Mouse (Mus musculus) lung, postnatal 4 days (tissue): ENCODE data around the gene Lrig2.

Experiments used
- DNase-seq, 2 experiments: peaks; one replicate each; pipeline ENCODE4 v3.0.0; 2021

Gene Lrig2

DNA sequence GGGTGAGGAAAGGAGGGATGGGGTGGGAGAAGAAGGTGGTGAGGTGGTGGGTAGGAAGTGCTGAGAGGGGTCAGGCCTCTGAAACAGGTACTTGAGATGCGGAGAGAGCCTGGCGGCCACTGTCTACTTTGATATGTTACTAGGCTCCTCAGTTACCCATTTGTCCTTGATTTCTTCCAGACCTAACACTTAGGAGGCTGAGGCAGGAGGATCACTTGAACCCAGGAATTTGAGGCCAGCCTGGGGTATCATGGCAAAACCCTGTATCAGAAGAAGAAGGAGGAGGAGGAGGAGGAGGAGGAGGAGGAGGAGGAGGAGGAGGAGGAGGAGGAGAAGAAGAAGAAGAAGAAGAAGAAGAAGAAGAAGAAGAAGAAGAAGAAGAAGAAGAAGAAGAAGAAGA lies 84.4 kb downstream of the Lrig2 start:
- DNase-seq, result peak in 1 of 2 experiments; percentile 4

DNA sequence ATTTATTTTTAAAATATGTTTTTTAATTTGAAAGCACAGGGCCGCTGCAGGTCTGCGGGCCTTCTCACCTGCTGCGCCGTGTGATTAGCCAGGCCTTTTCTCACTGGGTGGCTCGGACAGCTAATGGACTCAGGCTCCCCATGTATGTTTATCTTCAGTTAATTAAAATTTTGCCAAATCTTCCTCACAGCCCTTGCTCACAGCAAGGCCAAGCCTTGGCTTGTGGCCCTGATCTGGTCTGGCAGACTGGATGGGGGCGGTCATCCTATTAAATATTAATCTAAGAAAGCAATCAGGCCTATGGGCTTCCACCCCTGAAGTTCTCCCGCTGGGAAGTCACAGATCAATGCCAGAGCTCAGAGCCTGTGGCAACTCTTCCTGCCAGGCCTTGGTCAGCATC lies 87.4 kb downstream of the Lrig2 start:
- DNase-seq, result peak in 1 of 2 experiments; percentile 19

DNA sequence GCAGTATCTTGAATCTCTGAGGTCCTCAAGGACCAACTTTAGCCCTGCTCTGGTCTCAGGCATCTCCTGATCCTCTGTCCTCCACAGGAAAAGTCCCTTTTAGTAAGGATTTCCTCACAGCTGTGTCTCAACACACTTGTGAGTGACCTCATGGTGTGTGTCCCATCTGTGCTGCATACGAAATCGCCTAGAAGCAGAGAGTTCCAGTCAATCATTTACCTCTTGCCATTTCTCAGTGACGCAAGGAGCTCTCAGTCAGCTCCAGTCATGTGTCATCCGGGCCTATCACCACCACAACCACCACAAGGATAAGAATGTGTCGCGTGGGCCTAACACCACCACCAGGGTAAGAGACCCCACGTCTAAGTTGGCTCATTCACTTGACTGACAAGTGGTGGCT lies 90.8 kb downstream of the Lrig2 start:
- DNase-seq, result peak in 1 of 2 experiments; percentile 18

DNA sequence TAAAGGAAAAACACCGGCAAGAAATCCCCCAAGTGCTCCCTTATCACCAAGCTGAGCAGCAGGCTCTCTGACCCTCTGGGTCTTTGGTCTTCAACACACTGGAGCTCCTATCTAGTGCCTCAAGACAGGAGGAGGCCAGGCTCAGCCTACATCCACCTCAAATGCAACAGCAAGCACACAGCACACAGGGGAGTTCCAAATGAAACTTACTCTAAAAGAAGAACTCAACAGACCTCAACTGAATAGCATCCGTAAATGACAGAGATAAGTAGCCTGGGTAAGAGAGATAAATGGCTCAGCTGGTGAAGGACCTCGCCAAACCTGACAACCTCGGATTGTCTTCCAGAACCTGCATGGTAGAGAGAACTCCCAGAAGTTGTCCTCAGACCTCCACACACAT lies 91.7 kb downstream of the Lrig2 start:
- DNase-seq, result no peak

DNA sequence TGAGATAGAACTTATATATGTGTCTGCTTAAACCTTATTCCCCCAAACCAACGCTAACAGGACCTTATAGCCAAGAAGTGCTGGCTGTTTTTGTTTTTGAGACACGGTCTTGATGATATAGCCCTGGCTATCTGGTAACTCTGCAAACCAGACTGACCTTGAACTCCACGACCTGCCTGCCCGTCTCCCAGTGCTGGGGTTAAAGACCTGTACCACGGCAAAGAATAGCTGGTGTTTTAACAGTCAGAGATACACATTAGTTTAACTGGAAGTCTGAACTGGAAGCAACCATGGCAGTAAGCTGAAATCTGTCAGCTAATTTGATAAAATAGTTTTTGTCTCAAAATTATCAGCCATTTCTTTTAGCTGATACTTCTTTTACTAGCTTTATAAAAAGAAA lies 94.9 kb downstream of the Lrig2 start:
- no peak for DNase-seq

DNA sequence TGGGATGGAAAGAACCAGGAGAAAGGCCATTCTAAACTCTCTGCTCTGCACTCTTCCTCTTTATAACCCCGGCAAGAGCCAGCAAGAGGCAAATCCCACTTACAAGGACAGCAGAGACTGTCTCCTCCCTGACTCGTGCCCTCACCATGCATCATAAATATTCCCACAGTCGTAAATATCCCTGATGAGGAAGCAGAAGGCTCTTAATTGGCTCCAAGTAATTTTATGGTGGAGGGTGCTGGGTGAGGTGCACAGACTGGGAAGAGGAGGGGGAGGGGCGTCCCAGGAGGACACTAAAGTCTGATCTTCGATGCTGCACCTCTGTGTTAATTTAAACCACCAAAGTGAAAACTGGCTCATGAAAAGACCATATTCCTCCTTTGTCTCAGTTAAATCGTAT lies 99.2 kb downstream of the Lrig2 start:
- peak in 1 of 2 experiments; percentile 3 for DNase-seq

DNA sequence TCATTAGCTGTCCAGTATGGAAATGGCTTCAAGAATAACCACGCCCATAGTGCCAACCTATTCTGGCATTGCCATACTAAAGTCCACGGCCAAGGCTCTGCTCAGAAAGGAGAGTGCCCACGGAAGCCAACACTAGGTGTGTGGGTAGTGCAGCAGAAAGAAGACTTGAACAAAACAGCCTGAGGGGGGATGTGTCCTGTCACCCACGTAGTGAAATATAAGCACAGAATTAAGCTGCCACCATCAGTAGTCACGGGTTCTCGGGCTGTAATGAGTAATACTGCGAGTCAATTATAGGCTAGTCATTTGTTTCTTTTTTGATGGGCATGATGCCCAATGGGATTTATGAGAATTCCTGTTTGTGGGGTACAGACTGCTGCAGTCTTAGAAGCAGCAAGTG lies 104.2 kb downstream of the Lrig2 start:
- peak in 1 of 2 experiments; percentile 2 for DNase-seq

DNA sequence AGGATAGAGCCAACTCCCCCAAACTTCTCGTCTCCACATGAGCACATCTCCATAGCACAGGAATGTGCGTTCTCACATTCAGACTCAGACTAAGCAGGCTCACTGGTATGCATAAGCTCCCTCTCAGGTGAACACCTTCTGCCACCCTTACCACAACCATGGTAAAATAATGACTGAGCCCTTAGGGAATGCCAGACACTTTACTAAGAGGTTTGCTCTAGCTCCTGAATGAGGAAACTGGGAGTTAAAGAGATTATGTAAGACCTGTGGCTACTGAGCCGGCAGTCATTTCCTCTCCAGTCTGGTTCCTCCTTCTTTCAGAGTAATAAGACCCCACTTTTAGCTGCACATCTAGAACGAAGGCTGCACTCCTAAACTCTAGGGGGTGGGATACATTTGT lies 108.1 kb downstream of the Lrig2 start:
- DNase-seq, result peak; percentile 20

DNA sequence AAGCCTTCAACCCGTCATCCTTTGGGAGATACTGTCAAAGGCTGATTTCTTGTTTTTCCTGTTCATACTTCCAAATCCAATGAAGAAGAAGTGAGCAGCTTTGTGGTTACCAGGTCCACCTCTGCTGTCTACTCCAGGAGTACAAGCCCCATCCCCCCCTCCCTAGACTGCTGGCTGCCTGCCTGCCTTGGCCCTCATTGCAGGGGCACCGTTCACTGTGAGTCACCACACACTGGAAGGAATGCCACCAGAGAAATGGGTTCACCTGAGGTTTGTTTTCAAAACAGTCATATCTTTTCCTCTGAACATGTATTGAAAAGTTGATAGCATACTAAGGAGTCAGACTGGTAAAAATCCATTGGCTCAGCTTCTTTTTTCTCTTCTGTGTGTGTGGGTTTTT lies 110.5 kb downstream of the Lrig2 start:
- no peak for DNase-seq

DNA sequence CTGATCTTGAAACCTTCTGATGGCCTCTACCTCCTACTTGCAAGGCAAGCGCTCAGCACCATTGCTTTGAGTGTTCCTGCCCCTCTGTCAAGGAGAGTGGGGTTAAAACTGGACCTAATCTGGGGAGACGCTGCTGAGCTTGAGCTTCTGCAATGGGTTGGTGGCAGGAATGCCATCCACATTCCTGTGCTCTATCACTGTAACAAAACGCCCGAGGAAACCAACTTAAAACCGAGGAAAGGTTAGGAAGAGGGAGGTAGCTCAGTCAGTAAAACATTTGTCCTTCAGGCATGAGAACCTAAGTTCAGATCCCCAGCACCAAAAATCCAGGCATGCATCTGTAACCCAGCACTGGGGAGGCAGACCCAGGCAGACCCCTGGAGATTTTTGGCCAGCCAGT lies 111.6 kb downstream of the Lrig2 start:
- DNase-seq, result no peak

DNA sequence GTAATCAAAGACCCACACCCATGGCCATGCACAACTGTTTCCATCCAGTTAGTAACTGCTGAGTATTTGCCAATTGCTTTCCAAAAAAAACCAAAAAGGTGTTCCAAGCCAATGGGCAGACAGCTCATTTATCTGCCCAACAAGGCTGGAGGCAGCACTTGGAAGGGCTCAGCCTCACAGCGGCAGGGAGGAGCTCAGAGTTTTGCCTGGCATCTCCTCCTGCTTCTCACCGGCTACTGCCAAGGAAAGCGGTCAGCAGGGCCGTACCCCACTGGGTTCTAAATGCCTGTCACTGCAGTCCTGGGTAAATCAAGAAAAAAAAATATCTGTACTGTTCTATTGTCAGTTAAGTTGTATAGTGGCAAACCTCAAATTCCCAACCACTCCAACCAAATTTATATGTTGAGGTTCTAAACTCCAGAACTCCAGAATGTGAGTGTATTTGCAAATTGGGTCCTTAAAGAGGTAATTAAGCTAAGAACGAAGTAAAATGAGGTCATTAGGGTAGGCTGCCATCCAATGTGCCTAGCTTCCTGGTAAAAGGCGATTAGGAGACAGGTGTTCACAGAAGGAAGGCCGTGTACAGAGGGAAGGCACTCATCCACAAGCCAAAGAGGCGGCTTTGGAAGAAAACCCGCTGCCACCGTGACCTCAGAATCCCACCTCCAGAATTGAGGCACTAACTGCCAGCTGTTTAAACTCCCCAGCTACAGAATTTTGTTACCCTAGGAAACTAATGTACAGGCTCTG lies 112.2 kb downstream of the Lrig2 start:
- peak in 1 of 2 experiments; percentile 12 for DNase-seq

DNA sequence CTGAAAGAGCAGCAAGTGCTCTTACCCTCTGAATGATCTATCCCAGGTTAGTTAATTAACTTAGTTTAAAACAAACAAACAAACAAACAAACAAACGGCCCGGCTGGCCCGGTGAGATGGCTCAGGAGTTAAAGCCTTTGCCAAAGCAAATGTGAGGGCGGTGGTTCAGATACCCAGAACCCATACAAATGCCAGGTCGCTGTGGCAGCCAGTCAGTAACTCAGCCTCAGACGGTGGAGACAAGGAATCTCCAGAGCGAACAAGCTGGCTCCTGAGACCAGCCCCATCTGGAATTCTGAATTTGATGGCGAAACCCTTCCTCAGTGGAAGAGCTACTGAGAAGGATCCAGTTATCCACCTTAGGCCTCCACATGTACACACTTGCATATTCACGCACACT lies 114.4 kb downstream of the Lrig2 start:
- DNase-seq, result peak in 1 of 2 experiments; percentile 11

DNA sequence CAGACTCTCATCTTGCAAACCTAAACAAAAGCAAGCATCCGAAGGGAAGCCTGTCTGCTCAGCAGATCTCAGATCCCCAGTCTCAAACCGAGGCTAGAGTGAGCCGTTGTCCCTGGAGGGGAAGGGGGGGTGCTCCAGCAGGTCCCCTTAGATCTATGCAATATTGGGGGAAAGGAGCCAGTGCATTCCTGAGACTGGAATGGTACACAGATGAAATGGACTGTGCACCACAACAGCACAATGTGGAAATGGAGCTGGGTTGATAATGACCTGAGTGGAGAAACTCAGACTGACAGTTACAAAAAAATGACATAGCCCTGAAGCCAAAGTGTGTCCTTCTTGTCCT lies 115.0 kb downstream of the Lrig2 start:
- no peak for DNase-seq

DNA sequence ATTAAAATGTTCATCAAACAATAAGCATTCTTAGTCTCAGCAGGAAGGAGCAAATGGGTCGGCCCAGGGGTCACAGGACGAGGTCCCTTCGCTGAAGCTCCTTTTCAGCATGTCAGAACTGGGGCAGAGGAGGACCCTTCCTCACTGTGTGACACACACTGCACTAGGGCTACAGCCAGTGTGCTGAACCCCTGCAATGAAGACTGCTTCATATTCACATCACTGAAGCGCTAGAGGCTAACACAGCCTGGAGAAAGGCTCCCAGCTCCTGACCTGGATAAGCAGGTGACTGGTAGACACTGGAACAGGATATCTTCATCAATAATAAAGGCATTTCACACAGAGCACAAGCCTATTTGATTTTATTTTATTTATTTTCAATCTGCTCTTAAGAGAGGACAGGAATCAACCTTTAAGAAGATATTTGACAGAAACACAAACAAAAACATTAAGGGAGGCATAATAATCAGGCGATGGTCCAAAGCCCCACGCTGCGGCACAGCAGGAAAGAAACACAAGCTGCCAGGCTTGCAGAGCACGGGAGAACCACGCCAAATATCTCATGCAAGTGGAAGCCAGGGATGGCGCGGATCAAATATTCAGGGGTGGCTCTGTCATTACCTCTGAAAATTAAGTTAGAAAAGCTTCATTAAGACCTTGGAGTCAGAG lies 115.5 kb downstream of the Lrig2 start:
- no peak for DNase-seq

DNA sequence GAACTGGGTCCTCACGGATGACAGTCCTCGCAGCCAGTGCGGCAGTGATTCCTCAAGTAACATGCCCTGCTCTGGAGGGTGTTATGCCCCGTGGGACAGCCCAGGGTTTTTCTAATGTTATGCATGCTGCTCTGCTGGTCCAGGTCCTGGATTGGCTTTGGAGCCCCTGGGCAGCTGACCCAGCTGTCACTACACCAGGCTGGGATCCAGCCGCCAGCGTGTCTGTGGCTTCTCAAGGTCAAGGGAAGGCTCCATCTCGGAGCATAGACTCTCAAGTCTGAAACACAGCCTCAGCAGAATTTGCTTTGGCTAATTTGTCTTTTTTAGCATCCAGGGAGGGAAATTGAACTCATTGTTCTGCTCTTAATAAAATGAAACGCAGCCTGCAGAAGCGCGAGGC lies 121.6 kb downstream of the Lrig2 start:
- no peak for DNase-seq

DNA sequence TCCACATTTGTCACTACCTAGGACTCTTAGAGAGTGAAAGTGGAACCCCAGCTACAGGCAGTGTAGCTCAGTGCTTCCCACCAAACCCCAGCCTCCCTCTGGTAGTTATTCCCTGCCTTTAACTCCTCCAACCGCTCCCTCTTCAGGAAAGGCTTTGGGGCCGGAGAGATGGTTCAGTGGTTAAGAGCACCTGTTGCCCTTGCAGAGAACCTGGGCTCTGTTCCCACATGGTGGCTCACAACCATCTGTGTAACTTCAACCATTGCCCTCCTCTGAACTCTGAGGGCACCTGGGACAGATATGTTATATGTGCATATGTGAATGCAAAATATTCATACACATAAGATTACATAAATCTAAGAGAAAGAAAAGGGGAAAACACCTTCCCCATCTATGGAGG lies 122.3 kb downstream of the Lrig2 start:
- peak in 1 of 2 experiments; percentile 5 for DNase-seq

DNA sequence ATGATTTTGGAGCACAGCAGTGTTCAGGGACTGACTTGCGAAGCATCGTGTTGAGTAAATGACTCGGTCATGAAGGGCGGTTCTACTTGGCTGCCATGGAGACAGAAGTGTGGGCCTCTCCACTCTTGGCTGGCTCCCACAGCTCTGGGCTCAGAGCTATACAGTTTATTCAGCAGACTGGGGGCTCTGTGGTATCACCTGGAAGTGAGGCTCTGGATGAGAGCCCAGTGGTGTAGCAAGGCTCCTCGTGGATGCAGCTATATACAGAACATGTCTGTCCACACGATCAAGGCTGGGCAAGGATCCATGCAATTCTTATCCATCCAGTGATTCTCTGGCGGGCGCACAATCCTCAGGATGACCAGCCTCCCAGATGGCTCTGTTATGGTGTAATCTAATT lies 126.1 kb downstream of the Lrig2 start:
- peak; percentile 65 to 82 for DNase-seq

DNA sequence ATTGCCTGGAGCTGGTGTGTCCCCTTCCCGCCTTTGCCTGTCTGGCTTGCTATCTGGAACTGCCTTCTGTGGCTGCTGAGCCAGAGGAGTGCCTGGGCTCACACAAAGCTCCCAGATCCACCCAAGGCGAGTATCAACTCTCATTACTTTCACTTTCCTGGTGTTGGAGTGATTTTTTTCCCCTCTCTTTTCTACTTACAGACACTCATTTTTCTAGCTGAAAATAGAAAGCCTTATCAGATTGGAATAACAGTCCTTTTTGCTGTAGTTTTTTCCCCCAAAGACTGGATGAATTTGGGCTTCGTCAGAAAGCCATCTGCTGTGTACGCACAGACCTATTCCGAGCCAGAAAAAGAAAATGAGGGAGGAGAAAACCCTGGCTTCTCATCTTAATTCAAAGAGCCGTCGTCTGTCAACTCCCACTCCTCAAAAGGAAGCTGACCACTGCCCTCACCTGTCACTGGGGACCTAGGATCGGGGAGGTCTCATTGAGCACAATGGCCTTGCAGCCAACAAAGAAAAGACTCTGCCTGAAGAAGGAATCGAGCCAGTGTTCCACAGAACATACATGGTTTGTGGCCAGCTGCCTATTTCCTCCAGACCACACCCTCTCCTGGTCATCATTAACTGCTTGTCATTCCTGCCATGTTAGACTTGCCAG lies 127.9 kb downstream of the Lrig2 start:
- peak in 1 of 2 experiments; percentile 26 for DNase-seq

DNA sequence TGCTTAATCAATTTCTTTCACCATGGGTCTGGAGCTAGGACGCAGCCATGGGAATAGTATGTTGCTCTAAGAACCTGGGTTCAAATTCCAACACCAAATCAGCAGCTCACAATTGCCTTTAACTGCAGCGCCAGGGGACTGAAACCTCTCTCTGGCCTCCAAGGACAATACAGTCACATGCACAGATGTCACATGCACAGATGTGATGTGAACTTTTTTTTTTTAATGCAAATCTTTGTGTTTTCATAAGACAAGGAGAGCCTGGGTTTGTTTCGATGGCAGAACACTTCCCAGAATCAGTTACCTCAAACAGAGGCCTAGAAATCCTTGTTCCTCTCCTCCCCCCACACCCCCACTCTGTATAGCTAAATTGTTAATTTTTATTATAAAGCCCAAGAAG lies 133.5 kb downstream of the Lrig2 start:
- peak in 1 of 2 experiments; percentile 4 for DNase-seq

DNA sequence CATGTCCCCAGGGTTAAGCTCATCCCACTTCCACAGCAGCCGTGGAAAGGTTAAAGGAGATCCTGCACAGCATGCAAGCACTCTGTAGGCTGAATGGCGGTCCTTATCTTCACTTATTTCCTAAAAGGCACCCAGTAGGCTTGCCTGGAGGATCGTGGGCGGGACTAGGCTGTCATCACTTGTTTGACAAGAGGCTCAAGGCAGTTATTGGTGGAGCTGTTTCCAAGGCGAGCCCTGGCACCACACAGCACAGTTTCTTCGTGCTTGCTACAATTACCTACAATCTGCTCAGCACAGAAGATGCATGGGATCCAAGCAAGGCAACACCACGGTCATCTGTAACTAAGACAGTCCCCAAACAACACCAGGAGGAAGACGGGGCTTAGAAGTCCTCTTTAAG lies 137.8 kb downstream of the Lrig2 start:
- DNase-seq, result peak in 1 of 2 experiments; percentile 18

DNA sequence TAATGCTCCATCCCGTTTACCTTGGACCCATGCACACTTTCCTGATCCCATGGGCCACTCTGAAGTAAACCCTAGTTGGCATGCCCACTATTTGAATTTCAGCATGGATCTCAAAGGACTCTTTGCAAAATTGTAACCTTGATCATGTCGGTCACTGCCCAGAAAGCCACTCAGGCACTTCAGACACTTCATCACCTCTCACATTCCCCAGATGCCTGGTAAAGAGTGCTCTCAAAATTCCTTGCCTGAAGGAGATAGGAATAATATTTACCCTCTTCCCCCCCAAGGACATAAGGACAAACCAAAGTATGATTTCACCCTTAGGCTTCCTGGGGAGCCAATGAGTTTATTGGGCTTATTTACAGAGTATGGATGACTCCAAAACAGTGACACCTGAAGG lies 139.3 kb downstream of the Lrig2 start:
- peak; percentile 47 to 70 for DNase-seq

DNA sequence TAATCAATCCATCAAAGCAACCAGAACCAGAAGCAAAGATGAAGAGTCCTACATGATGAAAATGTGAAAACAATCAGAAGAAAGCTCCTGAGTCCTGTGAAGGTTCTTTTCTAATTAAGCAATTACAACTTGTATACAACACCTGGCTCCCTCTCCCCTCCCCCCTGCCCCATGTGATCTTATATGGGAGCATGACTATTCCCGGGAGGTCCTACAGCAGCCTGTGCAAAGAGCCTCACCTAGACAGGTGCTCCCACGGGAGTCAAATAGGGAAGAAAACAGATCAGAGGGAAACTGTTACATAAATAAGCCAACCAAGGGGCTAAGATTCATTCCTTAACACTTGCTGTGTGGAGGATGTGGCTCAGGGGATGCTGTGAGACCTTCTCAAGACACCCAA lies 143.8 kb downstream of the Lrig2 start:
- no peak for DNase-seq

DNA sequence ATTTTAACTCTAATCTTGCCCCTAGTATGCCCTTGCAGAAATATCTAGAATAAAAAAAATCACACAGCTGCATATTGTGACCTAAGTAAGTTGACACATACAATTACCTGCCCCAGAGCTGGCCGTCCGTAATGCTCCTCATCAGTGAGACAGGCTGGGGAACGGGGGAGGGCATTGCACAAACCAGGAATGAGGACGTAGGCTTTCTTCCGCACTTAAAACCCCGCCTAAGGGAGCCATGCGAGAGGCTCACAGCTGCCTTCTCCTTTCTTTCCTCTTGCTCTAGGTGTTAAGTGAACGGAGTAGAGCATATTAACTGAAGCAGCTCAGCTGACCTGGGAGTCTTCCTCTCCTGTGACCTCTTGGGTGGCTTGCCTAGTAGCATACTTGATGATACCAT lies 149.9 kb downstream of the Lrig2 start:
- DNase-seq, result peak in 1 of 2 experiments; percentile 38

DNA sequence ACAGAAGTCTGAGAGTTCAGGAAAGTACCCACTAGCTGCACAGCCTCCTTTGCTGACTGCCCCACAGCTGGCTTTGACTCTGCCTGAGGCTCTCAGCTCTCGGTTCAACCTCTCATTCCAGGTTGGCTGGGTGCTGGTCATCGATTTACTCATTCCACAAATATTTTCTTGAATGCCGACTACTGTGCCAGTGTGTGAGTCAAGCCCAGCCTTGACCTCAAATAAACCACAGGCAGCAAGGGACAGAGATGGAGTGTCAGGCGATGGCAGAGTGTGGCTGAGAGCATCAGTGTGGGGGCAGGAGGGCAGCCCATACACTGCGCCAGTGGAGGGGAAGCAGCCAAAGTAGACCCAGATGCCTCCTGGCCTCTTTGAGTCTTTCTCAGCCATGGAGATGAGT lies 151.4 kb downstream of the Lrig2 start:
- DNase-seq, result peak; percentile 30 to 62
